Mouse (Mus musculus): Measurements from ENCODE around the gene Misp. TPM values are rescaled to one million over a fixed set of nuclear protein-coding genes. Genes with fewer than 3 reads are reported as not detected.

Misp gene
- polyA plus RNA-seq, 1 experiment from 2014 or later, result 10.5 TPM

- H3K4me3 ChIP-seq (ENCODE audit: low read depth, low read length), result no peak overlapping the region
- H3K9ac ChIP-seq (replicated peaks; ENCODE audit: low read depth), result no peak overlapping the region
- 57% methylated on average over 8 of the region's 8 CpGs for WGBS
- ATAC-seq (no peak), DNase-seq (ENCODE audit: low spot score) (no peak)
- H3K27ac ChIP-seq (ENCODE audit: low read length), result peak overlapping the region; percentile 68; the same call in 1 of the 2 replicates
- TF ChIP-seq EP300 (IDR thresholded peaks at IDR 0.05) (no peak), CTCF (IDR thresholded peaks at IDR 0.05) (no peak)
- H3K27me3 ChIP-seq (replicated peaks; ENCODE audit: insufficient read depth, low read length), result no peaks in the 10 kb centered on the region
- H3K36me3 ChIP-seq (ENCODE audit: insufficient read depth, low read length), result no peaks in the 10 kb centered on the region
- H3K4me1 ChIP-seq (ENCODE audit: insufficient read depth, low read depth, low read length), result peaks cover 28% of the 10 kb centered on the region
- H3K4me2 ChIP-seq (replicated peaks; ENCODE audit: low read depth, low read length), result no peak overlapping the region
- no peaks in the 10 kb centered on the region for H3K9me3 ChIP-seq (ENCODE audit: low read length)
Measured at GRCm38 (mm10) chr10:79849941-79850628, 29.3 kb downstream of the Misp start.

- ATAC-seq (no peak), DNase-seq (ENCODE audit: low spot score) (no peak)
- H3K4me1 ChIP-seq (ENCODE audit: insufficient read depth, low read depth, low read length), result peaks cover 30% of the 10 kb centered on the region
- H3K4me2 ChIP-seq (replicated peaks; ENCODE audit: low read depth, low read length), result no peak overlapping the region
- WGBS, result 47% methylated on average over 3 of the region's 3 CpGs
- TF ChIP-seq EP300 (IDR thresholded peaks at IDR 0.05) (no peak), CTCF (IDR thresholded peaks at IDR 0.05) (no peak)
- no peak overlapping the region; the same call in 1 of the 2 replicates for H3K9ac ChIP-seq (replicated peaks; ENCODE audit: low read depth)
- peak overlapping the region; percentile 97 for H3K27ac ChIP-seq (ENCODE audit: low read length)
- H3K4me3 ChIP-seq (ENCODE audit: low read depth, low read length), result no peak overlapping the region
- no peaks in the 10 kb centered on the region for H3K27me3 ChIP-seq (replicated peaks; ENCODE audit: insufficient read depth, low read length)
- no peaks in the 10 kb centered on the region for H3K36me3 ChIP-seq (ENCODE audit: insufficient read depth, low read length)
- no peaks in the 10 kb centered on the region for H3K9me3 ChIP-seq (ENCODE audit: low read length)
Measured at GRCm38 (mm10) chr10:79851653-79852052, 30.9 kb downstream of the Misp start.

- 19% methylated on average over 9 of the region's 9 CpGs for whole genome bisulfite sequencing
- peak; percentile 87 for DNase-seq (ENCODE audit: low spot score)
- peak; percentile 2; the same call in 1 of the 2 replicates for ATAC-seq
- no peak; the same call in 1 of the 2 replicates for TF ChIP-seq EP300 (IDR thresholded peaks at IDR 0.05)
- no peak for TF ChIP-seq CTCF (IDR thresholded peaks at IDR 0.05)
- Histone ChIP-seq H3K9me3 (ENCODE audit: low read length) (no peaks in the 10 kb centered on the region), H3K4me1 (ENCODE audit: insufficient read depth, low read depth, low read length) (peaks cover 36% of the 10 kb centered on the region), H3K4me3 (ENCODE audit: low read depth, low read length) (no peak overlapping the region), H3K27ac (ENCODE audit: low read length) (peak overlapping the region; percentile 97), H3K27me3 (replicated peaks; ENCODE audit: insufficient read depth, low read length) (no peaks in the 10 kb centered on the region), H3K4me2 (replicated peaks; ENCODE audit: low read depth, low read length) (no peak overlapping the region), H3K36me3 (ENCODE audit: insufficient read depth, low read length) (no peaks in the 10 kb centered on the region), H3K9ac (replicated peaks; ENCODE audit: low read depth) (no peak overlapping the region; the same call in 1 of the 2 replicates)
Measured at GRCm38 (mm10) chr10:79852107-79852789, 31.5 kb downstream of the Misp start.

GRCm38 (mm10) chr10:79852827-79853226, 32.0 kb downstream of the Misp start:
- Histone ChIP-seq H3K4me1 (ENCODE audit: insufficient read depth, low read depth, low read length) (peaks cover 42% of the 10 kb centered on the region), H3K4me3 (ENCODE audit: low read depth, low read length) (no peak overlapping the region), H3K9ac (replicated peaks; ENCODE audit: low read depth) (peak overlapping the region; percentile 46), H3K27me3 (replicated peaks; ENCODE audit: insufficient read depth, low read length) (no peaks in the 10 kb centered on the region), H3K4me2 (replicated peaks; ENCODE audit: low read depth, low read length) (peak overlapping the region; percentile 63), H3K36me3 (ENCODE audit: insufficient read depth, low read length) (no peaks in the 10 kb centered on the region), H3K27ac (ENCODE audit: low read length) (peak overlapping the region; percentile 97), H3K9me3 (ENCODE audit: low read length) (no peaks in the 10 kb centered on the region)
- WGBS, result 18% methylated on average over 8 of the region's 8 CpGs
- no peak for ATAC-seq
- no peak for DNase-seq (ENCODE audit: low spot score)
- TF ChIP-seq CTCF (IDR thresholded peaks at IDR 0.05) (no peak), EP300 (IDR thresholded peaks at IDR 0.05) (no peak)

GRCm38 (mm10) chr10:79853392-79853791, 32.6 kb downstream of the Misp start:
- peak; percentile 97 for DNase-seq (ENCODE audit: low spot score)
- ATAC-seq, result peak; percentile 49
- peak overlapping the region; percentile 63 for H3K4me2 ChIP-seq (replicated peaks; ENCODE audit: low read depth, low read length)
- H3K9me3 ChIP-seq (ENCODE audit: low read length), result no peaks in the 10 kb centered on the region
- no peaks in the 10 kb centered on the region for H3K36me3 ChIP-seq (ENCODE audit: insufficient read depth, low read length)
- peak overlapping the region; percentile 46 for H3K9ac ChIP-seq (replicated peaks; ENCODE audit: low read depth)
- H3K4me3 ChIP-seq (ENCODE audit: low read depth, low read length), result peak overlapping the region; percentile 37
- no peaks in the 10 kb centered on the region for H3K27me3 ChIP-seq (replicated peaks; ENCODE audit: insufficient read depth, low read length)
- WGBS, result 1% methylated on average over 15 of the region's 15 CpGs
- peaks cover 47% of the 10 kb centered on the region for H3K4me1 ChIP-seq (ENCODE audit: insufficient read depth, low read depth, low read length)
- no peak; the same call in 1 of the 2 replicates for TF ChIP-seq EP300 (IDR thresholded peaks at IDR 0.05)
- TF ChIP-seq CTCF (IDR thresholded peaks at IDR 0.05), result no peak
- H3K27ac ChIP-seq (ENCODE audit: low read length), result peak overlapping the region; percentile 97
